8 mouse cellular contexts compared by ENCODE assay signal in the genomic region with DNA sequence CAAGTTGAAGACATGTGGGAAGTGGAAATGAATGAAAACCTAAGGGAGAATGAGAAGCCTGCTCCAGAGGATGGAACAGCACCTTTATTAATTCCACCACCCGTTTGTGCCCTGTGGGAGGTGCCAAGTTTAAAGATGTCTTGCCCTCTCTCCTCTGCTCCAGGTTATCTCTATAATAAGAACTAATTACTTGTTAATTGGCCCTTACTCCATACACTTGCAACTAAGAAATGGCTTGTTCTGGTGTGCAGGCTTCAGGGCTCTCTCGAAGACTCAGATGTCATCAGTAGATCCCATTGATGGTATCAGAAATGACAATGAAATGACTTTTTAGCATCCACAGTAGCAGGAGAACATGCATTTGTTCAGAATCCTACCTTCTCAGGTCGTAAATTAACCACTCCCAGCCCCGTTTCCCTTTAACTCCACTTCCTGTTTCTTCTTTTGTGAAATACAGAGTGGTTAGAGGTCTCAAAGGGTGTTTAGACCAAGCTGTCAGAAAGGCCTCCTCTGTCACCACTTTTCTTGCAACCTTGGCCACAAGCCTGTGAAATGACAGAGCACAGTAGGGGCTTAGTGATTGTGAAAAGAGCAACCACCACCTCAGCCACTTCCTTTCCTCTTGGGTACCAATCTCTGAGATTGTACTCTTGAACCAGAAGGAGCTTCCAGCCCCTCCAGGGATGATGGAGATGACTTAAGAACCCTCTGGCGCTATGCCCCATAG. TPM values are rescaled to one million over a fixed set of nuclear protein-coding genes. Genes with fewer than 3 reads are reported as not detected.
DNase-seq lines count a peak whose midpoint lies in the region; ATAC-seq and TF ChIP-seq lines count a peak whose summit lies in the region.

TSS of gene Ifrd1 (minus strand) at position 51 of the 727 bp plus-strand sequence.

- no peak within 1 kb of the TSS for H3K4me3 ChIP-seq in ES-E14 (ENCODE audit: insufficient read depth in 1 of 2, low read depth in 1 of 2, low read length in 2 of 2, poor library complexity in 1 of 2, severe bottlenecking in 1 of 2)
- H3K4me3 ChIP-seq in forebrain, embryonic 10.5 days: no peak within 1 kb of the TSS
- no peak within 1 kb of the TSS for H3K4me3 ChIP-seq in limb, embryonic 12.5 days (replicated peaks)
- H3K4me3 ChIP-seq in midbrain, postnatal 0 days (ENCODE audit: low read depth, low read length): no peak within 1 kb of the TSS

- no peak within 1 kb of the TSS for H3K4me2 ChIP-seq in limb, embryonic 12.5 days
- H3K4me2 ChIP-seq in midbrain, postnatal 0 days (ENCODE audit: low read depth, low read length, poor library complexity, severe bottlenecking): no peak within 1 kb of the TSS

- H3K9me3 ChIP-seq in ES-E14 (ENCODE audit: control insufficient read depth, insufficient read depth, low read depth, low read length): no peaks in the 10 kb centered on the region
- no peaks in the 10 kb centered on the region for H3K9me3 ChIP-seq in forebrain, embryonic 10.5 days
- no peaks in the 10 kb centered on the region for H3K9me3 ChIP-seq in limb, embryonic 12.5 days
- no peaks in the 10 kb centered on the region for H3K9me3 ChIP-seq in midbrain, postnatal 0 days (ENCODE audit: low read length)

- no peak within 1 kb of the TSS for H3K9ac ChIP-seq in ES-E14 (ENCODE audit: insufficient read depth, low read depth, low read length, poor library complexity, severe bottlenecking)
- no peak within 1 kb of the TSS for H3K9ac ChIP-seq in limb, embryonic 12.5 days (replicated peaks)
- no peak within 1 kb of the TSS for H3K9ac ChIP-seq in midbrain, postnatal 0 days (replicated peaks; ENCODE audit: low read length, poor library complexity, severe bottlenecking)

- intact Hi-C loops in heart, postnatal 25 days (cut with DNase I): no loop called here

- ATAC-seq in limb, embryonic 12.5 days (ENCODE audit: insufficient number of reproducible peaks, insufficient read depth, low FRiP score, low TSS enrichment, low read depth): no peak
- no peak for ATAC-seq in midbrain, postnatal 0 days (ENCODE audit: low FRiP score)

- 81% methylated on average over 5 of the region's 5 CpGs for WGBS in forebrain, embryonic 10.5 days
- WGBS in limb, embryonic 12.5 days: 54% methylated on average over 5 of the region's 5 CpGs
- 82% methylated on average over 5 of the region's 5 CpGs for WGBS in midbrain, postnatal 0 days

- DNase-seq in A20 (ENCODE audit: low read depth, low spot score) (peak; percentile 39), ES-E14 (ENCODE audit: low read depth, low spot score) (no peak)
- no peak for DNase-seq in forebrain, embryonic 10.5 days (ENCODE audit: extremely low spot score, low spot score)
- DNase-seq in heart, postnatal 25 days (ENCODE audit: low spot score): no peak
- DNase-seq in midbrain, postnatal 0 days (ENCODE audit: low spot score): no peak
- DNase-seq in cerebellum, postnatal 4 days (ENCODE audit: low spot score in 2 of 2): no peak
- no peak for DNase-seq in right cerebral cortex, postnatal 4 days

- in situ Hi-C loops in ES-E14 (cut with MboI; ENCODE audit: low sequenced_read_pairs in 2 of 2, unreplicated experiment in 2 of 2): no loop called here

- no peaks in the 10 kb centered on the region for H3K36me3 ChIP-seq in ES-E14 (ENCODE audit: control insufficient read depth, insufficient read depth, low read length, poor library complexity, severe bottlenecking)
- H3K36me3 ChIP-seq in forebrain, embryonic 10.5 days (replicated peaks): no peaks in the 10 kb centered on the region
- no peaks in the 10 kb centered on the region for H3K36me3 ChIP-seq in limb, embryonic 12.5 days
- no peaks in the 10 kb centered on the region for H3K36me3 ChIP-seq in midbrain, postnatal 0 days (ENCODE audit: insufficient read depth, low read length)

- peaks cover 11% of the 10 kb centered on the region; the same call in 1 of the 2 replicates for H3K27me3 ChIP-seq in forebrain, embryonic 10.5 days (ENCODE audit: poor library complexity, severe bottlenecking)
- no peaks in the 10 kb centered on the region for H3K27me3 ChIP-seq in limb, embryonic 12.5 days
- H3K27me3 ChIP-seq in midbrain, postnatal 0 days (ENCODE audit: insufficient read depth, low read length): no peaks in the 10 kb centered on the region

- no peak for TF ChIP-seq CTCF in midbrain, postnatal 0 days (IDR thresholded peaks at IDR 0.05)

- H3K4me1 ChIP-seq in ES-E14 (ENCODE audit: control insufficient read depth in 2 of 2, insufficient read depth in 2 of 2, low read length in 2 of 2, poor library complexity in 1 of 2): peaks cover 6 to 8% of the 10 kb centered on the region in 2 experiments; a peak in 3 of 4 replicates
- H3K4me1 ChIP-seq in forebrain, embryonic 10.5 days: peaks cover 29% of the 10 kb centered on the region
- peaks cover 23% of the 10 kb centered on the region for H3K4me1 ChIP-seq in limb, embryonic 12.5 days (replicated peaks)
- no peaks in the 10 kb centered on the region for H3K4me1 ChIP-seq in midbrain, postnatal 0 days (ENCODE audit: insufficient read depth, low read length)

- H3K27ac ChIP-seq in ES-E14 (ENCODE audit: insufficient read depth, low read depth, low read length, poor library complexity, severe bottlenecking): no peak within 1 kb of the TSS
- H3K27ac ChIP-seq in forebrain, embryonic 10.5 days: no peak within 1 kb of the TSS
- no peak within 1 kb of the TSS for H3K27ac ChIP-seq in limb, embryonic 12.5 days
- H3K27ac ChIP-seq in midbrain, postnatal 0 days (ENCODE audit: low read depth, low read length): no peak within 1 kb of the TSS

TF ChIP-seq in ES-E14, 5 proteins besides CTCF, POLR2A, EP300 and RAD21:
- TF ChIP-seq HCFC1 (IDR thresholded peaks at IDR 0.05; ENCODE audit: borderline replicate concordance, insufficient read depth, low read length): no peak
- TF ChIP-seq ZNF384 (IDR thresholded peaks at IDR 0.05; ENCODE audit: low read depth, low read length): no peak
- TF ChIP-seq CHD2 (IDR thresholded peaks at IDR 0.05; ENCODE audit: low read depth, low read length): no peak
- TF ChIP-seq ZC3H11A (IDR thresholded peaks at IDR 0.05; ENCODE audit: borderline replicate concordance, low read depth, low read length): no peak
- no peak for TF ChIP-seq MAFK (IDR thresholded peaks at IDR 0.05; ENCODE audit: insufficient read depth, low read depth, low read length)

RNA-seq across cellular contexts. Expression of gene Ifrd1, which starts in this region (rescaled TPM):
- total RNA-seq in ES-E14 (2012; rRNA removed): 79.8 and 116 TPM in 2 replicates
- polyA plus RNA-seq in forebrain, embryonic 10.5 days (2016; fragmentation: Nextera tagmentation; extraction: Ambion mirVana): 124 and 138 TPM in 2 replicates
- total RNA-seq in heart, postnatal 25 days (2021): 10 to 100 TPM; 75.2 to 75.9 TPM
- 128 and 131 TPM in 2 replicates for polyA plus RNA-seq in limb, embryonic 12.5 days (2016; fragmentation: Nextera tagmentation; extraction: Ambion mirVana)
- 54.0 and 89.3 TPM in 2 replicates for total RNA-seq in midbrain, postnatal 0 days (2014; rRNA removed)
- 124 and 133 TPM in 2 replicates for polyA plus RNA-seq in midbrain, postnatal 0 days (2015; fragmentation: Nextera tagmentation; extraction: Ambion mirVana)
